Mouse (Mus musculus) embryonic facial prominence, embryonic 13.5 days (tissue): ENCODE data around the gene Usp38. TPM values are rescaled to one million over a fixed set of nuclear protein-coding genes. Genes with fewer than 3 reads are reported as not detected.

ENCODE experiments used
- ATAC-seq: fragments of 200-750 bp; cut with Nextera tagmentation; 2 replicates; pipeline ENCODE4 v1.8.0; 2017; ENCODE audit warnings: low read depth; ENCODE audit not compliant: insufficient number of reproducible peaks, insufficient read depth, low FRiP score, low TSS enrichment
- H3K27ac ChIP-seq: fragments of 300-500 bp; sonication (generic); 2 replicates; pipeline ENCODE4 v1.5.1; 2015; ENCODE audit warnings: moderate library complexity, mild to moderate bottlenecking, inconsistent platforms
- H3K27me3 ChIP-seq: fragments of 300-500 bp; sonication (generic); 2 replicates; pipeline ENCODE4 v1.6.1; 2015; ENCODE audit warnings: mild to moderate bottlenecking, inconsistent platforms
- H3K36me3 ChIP-seq: fragments of 300-500 bp; sonication (generic); 2 replicates; pipeline ENCODE4 v1.6.1; 2015; ENCODE audit warnings: mild to moderate bottlenecking, inconsistent platforms
- H3K4me1 ChIP-seq: fragments of 300-500 bp; sonication (generic); 2 replicates; pipeline ENCODE4 v1.6.1; 2015; ENCODE audit warnings: inconsistent platforms
- H3K4me2 ChIP-seq: fragments of 300-500 bp; sonication (generic); 2 replicates; pipeline ENCODE4 v1.6.1; 2015; ENCODE audit warnings: moderate library complexity, mild to moderate bottlenecking, inconsistent platforms
- H3K4me3 ChIP-seq: fragments of 300-500 bp; sonication (generic); 2 replicates; pipeline ENCODE4 v1.5.1; 2015; ENCODE audit warnings: mild to moderate bottlenecking, inconsistent platforms
- H3K9ac ChIP-seq: fragments of 300-500 bp; sonication (generic); 2 replicates; pipeline ENCODE4 v1.6.1; 2015; ENCODE audit warnings: mild to moderate bottlenecking, inconsistent platforms
- H3K9me3 ChIP-seq: fragments of 300-500 bp; sonication (generic); 2 replicates; pipeline ENCODE4 v1.6.1; 2016; ENCODE audit warnings: inconsistent platforms
- WGBS: fragments of 180-500 bp; shearing (Covaris S2); methylation state at CpG from one replicate; pipeline ENCODE4 v1.1.7; 2015; ENCODE audit warnings: mixed read lengths; 5-methylcytosine and 5-hydroxymethylcytosine counted together
- polyA plus RNA-seq: library from polyadenylated mRNA; unstranded; fragments of >200 nt; fragmentation: Nextera tagmentation; extraction: Ambion mirVana; gene quantifications from 2 replicates; pipeline ENCODE4 v1.2.1, GENCODE M21; 2015

The Usp38 gene
- polyA plus RNA-seq, 1 experiment from 2014 or later, result 18.3 TPM

DNA sequence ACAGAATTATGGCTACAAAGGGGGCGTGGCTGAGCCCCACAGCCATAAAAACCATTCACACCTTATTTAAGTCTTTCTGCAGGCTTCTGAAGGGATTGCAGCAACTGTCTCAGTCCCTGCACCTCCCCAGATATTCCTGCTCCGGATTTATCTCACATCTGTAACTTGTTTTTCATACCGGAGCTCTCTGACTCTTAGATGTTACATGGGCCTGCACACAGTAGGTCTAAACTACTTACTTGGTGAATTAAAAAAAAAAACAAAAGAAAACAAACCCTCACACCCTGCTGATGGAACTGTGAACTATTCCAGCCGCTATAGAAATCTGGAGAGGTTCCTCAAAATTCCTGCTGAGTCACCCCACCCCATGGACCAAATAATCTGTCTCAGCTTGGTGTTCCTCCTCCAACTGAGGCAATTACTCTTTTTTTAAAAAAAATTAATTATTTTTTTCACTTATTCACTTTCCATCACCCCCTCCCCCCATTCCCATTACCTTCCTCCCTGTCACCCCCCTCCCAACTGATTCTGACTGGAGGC lies 53.6 kb downstream of the Usp38 start:
- Histone ChIP-seq H3K27me3 (no peaks in the 10 kb centered on the region), H3K4me1 (0 out of 2 replicates have a peak, but pooled peaks cover 6% of the 10 kb centered on the region), H3K36me3 (no peaks in the 10 kb centered on the region), H3K4me3 (no peak overlapping the region), H3K4me2 (no peak overlapping the region), H3K27ac (no peak overlapping the region), H3K9me3 (0 out of 2 replicates have a peak, but pooled peaks cover 4% of the 10 kb centered on the region), H3K9ac (no peak overlapping the region)
- ATAC-seq, result no peak
- WGBS, result 74% methylated on average over 4 of the region's 4 CpGs

DNA sequence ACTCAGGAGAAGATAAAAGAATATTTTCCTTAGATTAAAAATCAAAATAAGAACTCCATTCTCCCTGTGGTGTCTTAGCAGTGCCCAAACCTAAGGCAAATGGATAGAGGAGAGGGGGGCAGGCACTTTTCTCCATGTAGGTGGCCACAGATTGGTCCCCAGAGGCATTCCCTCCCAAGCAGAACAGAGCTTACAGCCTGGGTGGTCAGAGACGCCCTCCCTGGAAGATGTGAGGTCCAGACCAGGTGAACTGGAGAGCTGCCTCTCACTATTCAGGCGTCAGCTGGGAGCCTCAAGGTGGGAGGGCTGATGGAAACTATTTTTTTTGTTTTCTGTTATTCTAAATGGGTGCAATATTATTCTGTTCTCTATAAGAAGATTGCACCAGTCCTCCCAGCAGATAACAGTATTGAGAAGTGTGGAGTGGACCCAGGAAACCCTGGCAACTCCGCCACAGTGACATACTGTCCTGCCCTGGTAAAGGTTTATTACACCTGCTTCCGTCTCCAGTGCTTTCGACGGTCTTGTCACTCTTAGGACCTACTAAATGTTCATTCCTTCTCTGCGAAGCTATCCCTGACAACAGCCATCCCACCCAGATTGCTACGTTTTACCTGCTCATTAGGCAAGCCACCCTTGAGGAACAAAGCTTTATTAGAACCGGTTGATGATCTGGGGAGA lies 55.0 kb downstream of the Usp38 start:
- 74% methylated on average over 9 of the region's 9 CpGs for WGBS
- no peaks in the 10 kb centered on the region for H3K36me3 ChIP-seq
- no peak overlapping the region for H3K9ac ChIP-seq
- ATAC-seq, result no peak
- no peaks in the 10 kb centered on the region for H3K27me3 ChIP-seq
- no peak overlapping the region for H3K4me2 ChIP-seq
- 0 out of 2 replicates have a peak, but pooled peaks cover 6% of the 10 kb centered on the region for H3K4me1 ChIP-seq
- peaks cover 15% of the 10 kb centered on the region for H3K9me3 ChIP-seq
- no peak overlapping the region for H3K4me3 ChIP-seq
- no peak overlapping the region for H3K27ac ChIP-seq

DNA sequence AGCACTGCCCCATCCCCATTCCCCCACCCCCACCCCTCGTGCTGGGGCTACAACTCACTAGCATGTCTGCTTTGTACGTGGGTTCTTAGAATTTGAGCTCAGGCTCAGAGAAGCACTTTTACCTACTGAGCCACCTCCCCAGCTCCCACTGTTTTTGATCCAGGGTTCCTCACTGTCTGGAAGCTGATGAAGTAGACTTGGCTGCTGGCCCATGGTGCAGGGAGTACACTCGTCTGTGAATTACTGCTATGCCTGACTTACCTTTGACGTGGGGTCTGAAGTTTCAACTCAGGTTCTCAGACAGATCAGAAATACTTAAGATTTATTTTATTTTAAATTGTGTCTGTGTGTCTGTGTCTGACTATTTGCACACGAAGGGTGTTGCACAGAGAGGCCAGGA lies 57.0 kb downstream of the Usp38 start:
- H3K4me3 ChIP-seq, result no peak overlapping the region
- H3K27me3 ChIP-seq, result no peaks in the 10 kb centered on the region
- no peak overlapping the region for H3K4me2 ChIP-seq
- no peak overlapping the region for H3K9ac ChIP-seq
- H3K9me3 ChIP-seq, result peaks cover 15% of the 10 kb centered on the region
- no peaks in the 10 kb centered on the region for H3K36me3 ChIP-seq
- H3K4me1 ChIP-seq, result 0 out of 2 replicates have a peak, but pooled peaks cover 6% of the 10 kb centered on the region
- 66% methylated on average over 5 of the region's 5 CpGs for WGBS
- no peak overlapping the region for H3K27ac ChIP-seq
- no peak for ATAC-seq

DNA sequence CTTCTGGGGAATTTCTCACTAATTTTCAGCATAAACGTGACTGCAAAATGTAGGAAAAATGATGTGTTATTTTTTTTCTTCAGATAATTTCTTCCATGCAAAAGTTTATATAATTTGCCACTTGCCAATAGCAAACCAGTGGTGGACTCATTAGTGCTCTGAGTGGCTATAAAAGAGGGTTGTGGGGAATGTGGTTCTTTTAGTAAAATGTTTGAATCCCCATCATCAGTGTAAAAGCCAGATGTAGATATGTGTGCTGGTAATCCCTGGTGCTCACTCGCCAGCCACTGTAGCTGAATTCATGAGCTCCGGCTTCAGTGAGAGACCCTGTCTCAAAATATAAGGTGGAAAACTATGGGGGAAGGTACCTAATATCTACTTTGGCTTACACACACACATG lies 61.8 kb downstream of the Usp38 start:
- WGBS, result 80% methylated on average over 3 of the region's 3 CpGs
- Histone ChIP-seq H3K9me3 (peaks cover 15% of the 10 kb centered on the region), H3K27ac (no peak overlapping the region), H3K4me3 (no peak overlapping the region), H3K4me2 (no peak overlapping the region), H3K4me1 (peaks cover 9% of the 10 kb centered on the region), H3K27me3 (no peaks in the 10 kb centered on the region), H3K9ac (no peak overlapping the region), H3K36me3 (no peaks in the 10 kb centered on the region)
- no peak for ATAC-seq

DNA sequence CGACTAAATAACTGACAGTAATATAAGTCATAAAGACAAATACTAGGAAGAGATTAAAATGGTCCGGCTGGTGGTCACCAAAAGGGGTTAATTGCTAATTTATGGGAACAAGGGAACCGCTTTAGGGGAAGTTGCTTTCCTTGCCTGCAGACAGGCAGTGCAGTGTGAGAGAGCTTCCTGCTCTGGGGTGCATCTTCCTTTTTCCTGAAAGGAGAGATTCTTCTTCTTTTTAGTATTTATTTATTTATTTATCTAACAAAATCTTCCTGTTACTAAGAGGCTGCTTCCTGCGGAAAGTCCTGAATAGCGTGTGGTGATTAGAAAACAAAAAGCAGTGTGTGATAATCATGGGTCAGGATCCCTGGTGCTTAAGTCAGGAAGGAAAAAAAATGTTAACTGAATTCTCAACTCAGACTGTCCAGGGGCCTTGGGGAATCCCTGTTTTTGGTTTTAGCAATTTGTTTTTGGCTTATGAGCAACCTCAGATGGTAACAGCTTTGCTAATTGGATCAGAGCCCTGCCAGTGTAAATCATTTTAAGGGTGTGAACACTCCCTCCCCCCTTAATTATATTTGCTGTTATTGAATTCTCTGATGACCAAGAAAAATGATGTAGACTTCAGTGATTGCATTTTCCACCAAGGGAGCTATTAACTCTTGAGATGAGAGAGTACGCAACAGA lies 62.4 kb downstream of the Usp38 start:
- Histone ChIP-seq H3K27me3 (no peaks in the 10 kb centered on the region), H3K9me3 (peaks cover 15% of the 10 kb centered on the region), H3K27ac (no peak overlapping the region), H3K4me2 (no peak overlapping the region), H3K4me1 (peaks cover 9% of the 10 kb centered on the region), H3K9ac (no peak overlapping the region), H3K36me3 (no peaks in the 10 kb centered on the region), H3K4me3 (no peak overlapping the region)
- 26% methylated on average over 6 of the region's 6 CpGs for WGBS
- ATAC-seq, result no peak

DNA sequence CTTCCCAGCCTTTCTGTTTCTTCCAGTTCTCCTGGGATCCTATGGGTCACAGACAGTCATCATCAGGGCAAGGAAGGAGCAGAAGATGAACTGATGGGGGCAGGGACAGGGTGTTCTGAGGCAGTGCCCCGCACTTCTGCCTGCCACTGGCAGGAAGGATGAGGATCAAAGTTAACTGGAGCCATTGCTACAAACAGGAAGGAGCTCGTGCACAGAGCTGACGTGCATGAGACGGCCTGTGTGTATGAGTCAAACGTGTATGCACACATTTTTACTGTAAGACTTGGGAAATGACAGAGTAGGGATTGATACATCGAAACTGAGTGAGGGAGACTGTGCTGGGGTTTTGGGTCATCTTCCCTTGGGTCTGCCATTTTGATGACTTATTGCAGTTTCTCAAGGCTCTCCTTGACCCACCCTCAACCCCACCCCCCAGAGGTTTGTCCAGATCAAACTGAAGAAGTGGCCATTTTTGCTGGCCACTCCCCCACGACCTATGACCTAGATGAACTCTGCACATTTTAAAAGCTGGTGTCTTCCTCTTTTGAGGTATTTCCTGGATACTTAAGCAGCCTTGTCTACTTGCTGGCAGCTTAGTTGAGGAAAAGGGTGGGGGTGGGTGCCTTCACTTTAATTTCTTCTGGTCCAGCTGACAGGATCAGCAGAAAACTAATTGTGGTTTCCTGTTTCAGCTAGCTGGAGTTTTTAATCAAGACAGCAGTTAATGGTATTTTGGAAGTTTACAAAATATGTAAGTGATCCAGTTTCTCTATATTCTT lies 66.1 kb downstream of the Usp38 start:
- 0 out of 2 replicates have a peak overlapping the region, but pooled peaks have one; percentile 63 for H3K27ac ChIP-seq
- ATAC-seq, result no peak
- no peaks in the 10 kb centered on the region for H3K27me3 ChIP-seq
- 53% methylated on average over 7 of the region's 7 CpGs for WGBS
- H3K9ac ChIP-seq, result no peak overlapping the region
- H3K4me1 ChIP-seq, result peaks cover 9% of the 10 kb centered on the region
- no peaks in the 10 kb centered on the region for H3K36me3 ChIP-seq
- H3K4me3 ChIP-seq, result no peak overlapping the region
- H3K9me3 ChIP-seq, result no peaks in the 10 kb centered on the region
- H3K4me2 ChIP-seq, result no peak overlapping the region

DNA sequence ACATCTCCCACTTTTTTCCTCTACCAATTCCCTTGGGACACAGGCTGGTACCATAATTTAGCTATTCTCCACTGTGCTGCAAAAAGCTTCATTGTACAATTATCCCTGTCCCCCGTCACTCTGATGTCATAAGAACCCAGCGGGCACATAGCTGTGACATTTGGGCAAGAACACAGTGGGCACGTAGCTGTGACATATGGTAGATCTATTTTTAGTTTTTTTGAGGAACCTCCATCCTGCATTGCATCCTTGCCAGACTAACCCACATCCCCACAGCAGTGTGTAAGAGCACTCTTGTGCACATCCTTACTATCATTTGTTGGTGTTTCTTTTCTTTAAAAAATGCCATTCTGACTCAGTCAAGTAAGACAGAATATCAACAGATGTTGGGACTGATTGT lies 71.0 kb downstream of the Usp38 start:
- Histone ChIP-seq H3K4me1 (peaks cover 13% of the 10 kb centered on the region), H3K36me3 (no peaks in the 10 kb centered on the region), H3K4me2 (no peak overlapping the region), H3K9me3 (no peaks in the 10 kb centered on the region), H3K27ac (no peak overlapping the region), H3K4me3 (no peak overlapping the region), H3K9ac (no peak overlapping the region), H3K27me3 (no peaks in the 10 kb centered on the region)
- WGBS, result 85% methylated on average over 3 of the region's 3 CpGs
- ATAC-seq, result no peak

DNA sequence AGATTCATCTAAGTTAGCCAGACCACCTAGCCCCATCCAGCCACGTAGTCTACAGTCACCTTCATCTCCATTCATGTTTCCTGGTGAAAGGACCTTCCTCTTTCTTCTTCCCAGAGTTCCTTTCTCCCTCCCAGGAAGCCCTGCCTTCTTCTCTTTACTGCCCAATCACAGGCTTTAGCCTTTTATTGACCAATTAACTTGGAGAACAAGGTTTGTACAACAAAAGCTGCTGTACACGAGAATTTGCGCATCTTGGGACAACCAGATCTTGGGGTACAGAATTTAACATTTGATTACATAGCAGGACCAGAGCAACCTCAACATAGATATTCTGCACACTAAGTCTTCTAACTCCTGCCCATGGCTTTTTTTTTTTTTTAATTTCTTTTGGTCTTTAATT lies 73.1 kb downstream of the Usp38 start:
- Histone ChIP-seq H3K36me3 (no peaks in the 10 kb centered on the region), H3K27me3 (no peaks in the 10 kb centered on the region), H3K4me2 (no peak overlapping the region), H3K27ac (no peak overlapping the region), H3K9me3 (no peaks in the 10 kb centered on the region), H3K9ac (no peak overlapping the region), H3K4me1 (peaks cover 25% of the 10 kb centered on the region), H3K4me3 (no peak overlapping the region)
- ATAC-seq, result no peak
- 90% methylated on average over 3 of the region's 3 CpGs for WGBS

DNA sequence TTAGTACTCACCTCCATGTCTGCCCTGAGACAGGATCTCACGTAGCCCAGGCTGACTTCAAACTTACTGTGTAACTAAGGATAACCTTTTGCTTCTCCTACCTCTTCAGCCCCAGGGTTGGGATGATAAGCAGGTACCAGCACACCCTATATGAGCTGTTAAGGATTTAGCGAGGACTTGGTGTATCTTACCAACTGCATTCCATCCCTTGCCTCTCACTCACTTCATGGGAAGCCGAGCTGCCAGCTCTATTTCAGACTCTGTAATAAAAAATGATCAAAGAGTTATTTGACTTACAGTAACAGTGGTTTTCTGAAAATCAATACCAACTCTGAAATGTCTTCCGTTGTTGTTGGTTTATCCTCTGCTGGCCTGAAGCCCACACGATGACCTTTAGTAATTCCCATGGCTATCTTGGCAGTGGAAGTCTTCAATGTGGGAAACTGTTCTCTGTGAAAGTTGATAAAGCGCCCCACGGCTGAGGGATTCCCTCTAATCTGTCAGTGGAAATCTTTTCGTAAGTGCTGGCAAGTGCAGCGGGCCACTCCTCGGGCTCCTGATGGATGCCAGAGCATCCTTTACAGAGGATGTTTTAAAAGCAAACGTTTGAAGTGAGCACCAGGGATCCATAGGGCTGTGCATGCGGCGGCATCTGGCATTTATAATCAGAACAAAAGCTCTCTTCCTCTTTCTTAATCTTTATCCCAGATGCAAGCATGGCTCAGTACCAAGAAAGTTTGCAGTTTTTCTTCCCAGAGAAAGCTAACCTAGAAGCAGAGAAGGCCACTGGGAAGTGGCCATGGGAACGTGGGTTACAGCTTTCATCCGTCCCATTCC lies 76.7 kb downstream of the Usp38 start:
- no peaks in the 10 kb centered on the region for H3K27me3 ChIP-seq
- H3K9ac ChIP-seq, result no peak overlapping the region
- 0 out of 2 replicates have a peak overlapping the region, but pooled peaks have one; percentile 1 for H3K4me3 ChIP-seq
- no peaks in the 10 kb centered on the region for H3K36me3 ChIP-seq
- 25% methylated on average over 15 of the region's 15 CpGs for WGBS
- peaks cover 25% of the 10 kb centered on the region for H3K4me1 ChIP-seq
- H3K4me2 ChIP-seq, result peak overlapping the region; percentile 38
- ATAC-seq, result 0 out of 2 replicates have a peak, but pooled peaks have one; percentile 41
- peak overlapping the region; percentile 80 for H3K27ac ChIP-seq
- no peaks in the 10 kb centered on the region for H3K9me3 ChIP-seq
